Mouse (Mus musculus): ENCODE results near the gene Uxs1. TPM values are rescaled to one million over a fixed set of nuclear protein-coding genes. Genes with fewer than 3 reads are reported as not detected.
A peak's percentile ranks its signal among the peaks of the same experiment; 100 is the strongest.

Gene Uxs1
- total RNA-seq (2022) = 10 to 100 TPM; 41.5 to 47.7 (median 43.2) TPM

DNA sequence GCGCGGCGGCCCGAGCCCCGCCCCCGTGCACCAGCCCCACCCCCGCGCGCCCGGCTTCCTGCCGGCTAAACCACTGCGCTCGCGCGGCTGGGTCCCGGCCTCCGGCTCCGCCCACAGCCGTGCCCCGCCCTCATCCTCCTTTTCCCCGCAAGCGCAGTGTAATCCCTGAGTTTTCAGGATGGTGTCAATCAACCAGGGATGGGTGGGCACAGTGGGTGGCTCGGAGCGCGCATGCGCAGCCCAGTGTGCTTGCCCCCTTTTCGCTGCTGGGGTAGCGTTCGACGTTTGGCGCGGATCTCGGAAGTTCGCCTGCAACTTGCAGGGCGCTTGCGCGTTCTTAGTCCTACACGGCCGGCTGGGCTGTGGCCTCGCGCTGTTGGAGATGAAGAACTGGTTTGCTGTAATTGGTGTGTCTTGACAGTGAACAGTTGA, at the start of gene Uxs1:
Uxs1 (minus strand) TSS at position 38 of the 432 bp plus-strand sequence.
- DNase-seq (ENCODE audit: low spot score in 2 of 2) = peak; percentile 98 to 99

DNA sequence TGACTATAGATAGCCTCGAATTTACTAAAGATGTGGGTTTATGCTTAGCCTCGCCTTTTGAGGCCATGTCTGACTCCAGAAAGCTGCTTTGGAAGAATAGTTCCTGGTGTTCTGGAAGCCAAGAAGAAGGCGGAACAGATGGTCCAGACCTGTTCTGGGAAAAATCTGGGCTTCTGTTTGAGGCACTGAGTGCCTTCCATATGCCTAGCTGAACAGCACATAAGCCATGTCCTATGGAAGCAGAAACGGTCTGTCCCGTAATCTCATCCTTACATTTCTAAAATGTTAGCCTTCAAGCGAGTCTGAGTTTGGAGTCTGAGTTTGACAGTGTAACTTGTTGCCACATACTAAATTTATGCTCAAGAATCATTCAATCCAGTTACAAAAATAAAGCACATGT, 49.6 kb upstream of the Uxs1 start:
- DNase-seq (ENCODE audit: low spot score in 2 of 2) = peak; percentile 56 to 66

DNA sequence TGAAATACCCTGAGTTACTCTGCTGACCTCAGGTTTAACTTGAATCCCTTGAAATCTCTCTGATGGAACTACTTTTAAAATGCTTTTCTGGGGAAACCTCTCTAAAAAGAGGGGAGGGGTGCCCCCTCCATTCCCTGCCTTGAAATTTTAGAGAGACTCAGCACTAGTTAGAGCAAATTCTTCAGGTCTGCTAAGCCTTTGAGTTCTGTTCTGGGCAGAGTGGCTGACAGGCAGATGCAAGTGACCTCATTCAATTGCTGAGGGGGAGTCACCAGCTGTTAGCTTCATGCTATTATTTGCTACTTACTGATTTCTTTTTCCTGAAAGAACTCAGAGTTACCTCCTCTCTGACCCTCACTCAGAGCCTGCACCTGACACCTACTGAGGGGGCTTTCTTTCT, 43.5 kb upstream of the Uxs1 start:
- DNase-seq (ENCODE audit: low spot score in 2 of 2) = no peak

DNA sequence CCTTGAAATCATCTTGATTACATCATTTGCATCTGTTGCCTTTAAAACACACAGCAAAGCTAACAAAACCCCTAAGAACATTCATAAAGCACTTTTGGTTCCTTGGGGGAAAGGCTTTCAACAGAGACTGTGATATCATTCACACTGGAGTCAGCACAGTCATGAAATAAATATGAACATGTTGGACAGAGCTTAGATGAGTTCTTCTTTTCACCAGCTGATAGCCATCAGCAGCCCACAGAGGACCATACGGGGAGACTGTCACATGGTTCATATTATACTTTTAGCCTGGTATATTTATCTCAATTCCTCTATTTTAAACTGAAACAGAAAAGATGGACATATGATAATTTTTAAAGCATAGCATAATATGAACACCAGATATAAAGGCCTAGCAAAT, 40.9 kb upstream of the Uxs1 start:
- DNase-seq (ENCODE audit: low spot score in 2 of 2) = no peak

DNA sequence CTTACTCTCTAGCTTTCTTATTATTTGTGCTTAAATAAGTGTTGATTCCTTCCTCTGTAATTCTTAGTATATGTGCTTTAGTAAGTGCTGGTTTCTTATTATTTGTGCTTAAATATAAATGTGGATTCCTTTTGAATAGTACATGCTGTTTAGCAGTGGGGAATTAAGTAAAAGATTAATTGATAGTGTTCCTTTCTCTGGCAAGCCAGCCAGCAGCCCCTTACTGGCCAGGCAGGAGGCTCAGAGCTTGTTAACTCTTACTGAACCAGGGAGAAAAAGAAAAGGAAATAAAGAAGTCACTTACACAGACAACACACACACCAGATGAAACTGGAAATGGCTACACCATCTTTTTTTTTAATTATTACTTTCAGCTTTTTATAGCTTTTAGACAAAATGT, 37.2 kb upstream of the Uxs1 start:
- DNase-seq (ENCODE audit: low spot score in 2 of 2) = no peak

DNA sequence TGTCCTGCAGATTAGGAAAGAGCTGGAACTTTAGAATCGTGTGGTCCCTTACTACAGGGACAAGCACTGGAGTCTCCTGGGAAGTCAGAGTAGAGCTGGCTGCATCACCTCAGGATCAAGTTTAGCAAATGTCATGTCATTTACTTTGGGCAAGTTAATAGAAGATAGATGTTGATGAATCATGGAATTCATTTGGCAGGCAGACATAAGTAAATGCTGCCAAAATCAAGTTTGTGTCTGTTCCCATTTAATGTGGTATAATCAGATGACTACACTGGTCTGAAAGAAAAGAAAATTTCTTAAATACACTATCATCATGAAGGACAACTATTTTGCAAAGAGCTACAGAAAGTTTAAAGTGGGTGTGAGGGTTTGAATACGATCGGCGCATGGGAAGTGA, 35.0 kb upstream of the Uxs1 start:
- DNase-seq (ENCODE audit: low spot score in 2 of 2) = peak; percentile 9 to 18

DNA sequence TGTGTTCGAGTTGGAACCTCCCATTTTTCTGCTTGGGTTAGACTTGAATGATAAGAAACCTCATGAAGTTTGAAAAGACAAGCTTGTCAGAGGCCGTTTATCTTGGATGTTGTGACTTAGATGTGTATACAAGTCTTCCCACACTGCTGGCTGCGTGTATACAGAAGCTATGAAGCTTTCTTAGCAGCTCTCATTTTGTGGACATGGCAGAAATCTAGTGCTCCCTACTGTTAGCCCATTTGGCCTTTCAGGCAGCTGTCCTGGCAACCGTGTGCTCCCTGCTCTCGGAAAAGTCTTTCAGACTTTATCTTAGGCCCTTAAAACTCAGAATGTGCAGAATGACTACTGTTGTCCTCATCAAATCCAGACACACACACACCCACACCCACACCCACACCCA, 31.4 kb upstream of the Uxs1 start:
- DNase-seq (ENCODE audit: low spot score in 2 of 2) = no peak

DNA sequence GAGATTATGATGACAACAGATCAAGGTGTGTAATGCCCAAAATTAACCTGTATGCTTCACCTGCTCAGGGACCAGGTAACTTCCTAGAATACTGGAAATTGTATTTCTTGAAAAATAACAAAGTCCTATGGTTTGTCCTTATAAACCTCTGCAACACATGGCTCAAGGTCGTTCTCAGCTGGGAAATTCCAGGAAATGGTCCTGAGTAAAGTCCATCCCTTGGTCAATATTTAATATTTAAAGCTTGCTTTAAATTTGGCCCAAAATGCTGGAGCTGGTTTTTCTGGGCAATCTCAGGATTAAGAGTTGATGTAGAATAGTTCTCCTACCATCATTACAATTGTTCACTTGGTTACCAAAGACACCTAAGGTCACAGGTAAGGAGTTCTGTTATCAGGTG, 30.1 kb upstream of the Uxs1 start:
- DNase-seq (ENCODE audit: low spot score in 2 of 2) = no peak

DNA sequence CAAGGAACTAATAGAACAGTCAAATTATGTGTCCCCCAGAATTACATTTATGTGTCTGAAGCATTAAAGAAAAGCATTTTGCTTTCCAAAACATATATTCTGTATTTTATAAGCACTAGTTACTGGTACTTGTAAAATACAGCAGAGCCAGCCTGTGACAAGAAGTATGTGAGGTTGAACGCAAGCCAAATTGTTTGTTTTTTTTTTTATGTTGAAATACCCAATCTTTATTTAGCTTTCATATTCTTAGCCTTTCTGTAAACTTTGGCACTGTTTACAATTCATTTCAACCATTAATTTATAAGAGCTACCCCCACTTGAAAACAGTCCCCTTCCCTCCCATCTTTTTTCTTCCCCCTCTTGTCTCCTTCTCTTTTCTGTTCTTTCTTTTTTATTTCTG, 28.0 kb upstream of the Uxs1 start:
- DNase-seq (ENCODE audit: low spot score in 2 of 2) = no peak

DNA sequence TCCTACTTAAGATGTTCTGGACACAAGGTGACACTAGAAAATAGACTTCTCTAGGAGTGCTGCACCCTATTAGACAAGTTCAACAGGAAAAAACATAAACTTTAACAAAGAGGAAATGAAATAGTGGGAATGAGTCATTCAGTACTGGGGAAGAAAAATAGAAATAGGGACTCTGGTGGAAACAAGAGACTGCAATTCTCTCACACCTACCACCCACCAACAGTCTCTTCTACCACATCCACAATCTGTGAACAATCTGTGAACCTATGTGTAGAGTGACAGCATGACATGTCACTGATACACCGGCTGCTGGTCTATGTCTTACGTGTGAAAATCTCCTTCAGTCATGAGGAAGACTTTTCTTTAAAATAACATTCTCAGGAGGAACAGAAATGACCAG, 15.8 kb upstream of the Uxs1 start:
- DNase-seq (ENCODE audit: low spot score in 2 of 2) = no peak

DNA sequence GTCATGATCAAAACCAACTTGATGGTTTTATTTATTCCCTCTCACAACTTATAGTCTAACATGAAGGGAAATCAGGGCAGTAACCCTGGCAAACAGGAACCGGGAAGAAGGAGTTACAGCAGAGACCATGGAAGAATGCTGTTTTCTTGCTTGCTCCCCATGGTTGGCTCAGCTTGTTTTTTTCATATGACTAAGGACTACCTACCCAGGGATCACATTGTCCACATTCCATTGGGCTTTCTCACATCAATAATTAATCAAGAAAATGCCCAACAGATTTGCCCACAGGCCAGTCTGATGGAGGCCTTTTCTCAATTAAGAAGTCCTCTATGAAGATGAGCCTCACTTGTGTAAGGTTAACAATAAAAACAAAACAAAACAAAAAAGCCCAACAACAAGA, 9.6 kb upstream of the Uxs1 start:
- DNase-seq (ENCODE audit: low spot score in 2 of 2) = no peak

DNA sequence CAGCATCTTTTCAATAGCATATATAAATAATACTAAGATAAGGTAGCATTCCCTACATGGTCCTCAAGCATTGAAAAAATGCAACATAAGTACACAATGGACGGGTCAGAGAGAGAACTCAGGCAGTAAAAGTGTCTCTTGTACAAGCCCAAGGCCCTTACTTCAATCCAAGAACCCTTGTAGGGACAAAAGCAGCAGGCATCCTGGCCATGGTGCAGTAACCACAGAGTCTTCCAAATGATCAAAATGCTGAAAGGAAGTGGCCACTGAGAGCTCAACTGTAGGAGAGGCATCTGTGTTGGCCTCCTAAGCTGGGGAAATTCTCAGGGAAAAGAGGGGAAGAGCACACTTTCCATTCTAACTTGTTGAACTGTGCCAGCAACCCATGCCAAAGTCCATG, 2.5 kb upstream of the Uxs1 start:
- no peak for DNase-seq (ENCODE audit: low spot score in 2 of 2)

DNA sequence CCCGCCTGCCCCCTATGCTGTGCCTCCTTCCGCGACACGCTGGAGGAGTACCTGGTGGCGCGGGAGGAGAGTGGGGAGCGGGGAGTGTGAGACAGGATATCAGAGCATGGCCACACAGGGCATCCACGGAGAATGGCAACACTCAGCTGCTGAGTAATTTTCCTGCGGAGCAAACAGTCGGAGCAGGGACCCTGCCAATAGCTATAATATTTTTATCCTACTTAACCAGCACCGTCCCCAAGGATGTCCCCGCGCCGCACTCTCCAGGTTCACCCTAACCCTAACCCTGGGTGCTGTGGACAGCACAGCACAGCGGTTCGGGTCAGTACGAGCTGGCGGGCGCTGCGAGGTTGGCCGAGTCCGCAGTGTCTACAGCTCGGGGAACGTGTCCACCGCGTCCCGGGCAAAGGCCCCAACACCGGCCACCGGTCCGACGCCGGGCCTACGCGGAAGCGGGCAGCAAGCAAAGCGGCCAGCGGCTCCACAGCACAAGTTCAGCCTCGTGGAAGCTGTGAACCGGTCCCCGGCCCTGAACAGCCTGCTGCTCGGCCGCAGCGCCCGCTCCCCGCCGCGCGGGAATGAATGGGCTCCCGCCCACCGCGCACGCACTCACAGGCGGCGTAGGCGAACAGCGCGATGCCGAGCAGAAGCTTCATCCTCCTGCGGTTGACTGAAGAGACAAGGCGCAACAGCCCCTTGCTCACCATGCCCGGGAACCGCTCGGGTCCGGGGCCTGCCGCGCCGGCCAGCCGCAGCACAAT, 418 bp downstream of the Uxs1 start:
- no peak for DNase-seq (ENCODE audit: low spot score in 2 of 2)

DNA sequence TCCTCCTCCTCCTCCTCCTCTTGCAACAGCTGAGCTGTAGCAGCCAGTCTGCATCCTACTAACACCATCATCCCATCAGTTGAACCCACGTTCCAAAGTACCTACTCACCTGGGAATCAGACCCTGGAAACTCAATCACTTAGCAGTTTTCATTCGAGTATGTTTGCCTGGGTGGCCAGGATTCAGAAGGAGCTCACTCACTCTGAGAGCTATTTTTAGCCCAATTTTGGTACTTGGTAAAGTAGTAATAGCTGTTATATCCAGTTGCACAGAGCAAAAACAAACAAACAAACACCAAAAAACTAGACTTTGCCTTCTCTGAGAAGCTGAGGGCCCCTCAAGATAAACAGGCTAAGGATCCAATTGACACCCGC, 985 bp downstream of the Uxs1 start:
- DNase-seq (ENCODE audit: low spot score in 2 of 2) = no peak

DNA sequence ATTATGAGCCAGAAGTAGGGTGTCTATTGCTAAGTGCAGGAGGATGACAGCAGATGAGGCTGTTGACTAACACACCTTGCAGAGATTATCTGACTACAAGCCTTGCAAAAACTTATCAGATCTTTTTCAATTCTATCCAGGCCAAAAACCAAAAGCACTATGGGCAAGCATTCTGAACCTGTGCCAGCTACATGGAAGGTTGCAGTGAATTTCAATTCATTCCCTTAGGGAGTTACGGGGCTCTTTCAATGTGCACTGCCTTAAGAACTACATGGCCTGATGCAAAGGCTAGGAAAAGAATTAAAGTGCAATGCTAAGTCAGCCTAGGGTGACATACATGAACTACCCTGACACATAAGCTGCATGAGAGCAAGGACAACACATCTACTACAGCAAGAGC, 4.2 kb downstream of the Uxs1 start:
- no peak for DNase-seq (ENCODE audit: low spot score in 2 of 2)

DNA sequence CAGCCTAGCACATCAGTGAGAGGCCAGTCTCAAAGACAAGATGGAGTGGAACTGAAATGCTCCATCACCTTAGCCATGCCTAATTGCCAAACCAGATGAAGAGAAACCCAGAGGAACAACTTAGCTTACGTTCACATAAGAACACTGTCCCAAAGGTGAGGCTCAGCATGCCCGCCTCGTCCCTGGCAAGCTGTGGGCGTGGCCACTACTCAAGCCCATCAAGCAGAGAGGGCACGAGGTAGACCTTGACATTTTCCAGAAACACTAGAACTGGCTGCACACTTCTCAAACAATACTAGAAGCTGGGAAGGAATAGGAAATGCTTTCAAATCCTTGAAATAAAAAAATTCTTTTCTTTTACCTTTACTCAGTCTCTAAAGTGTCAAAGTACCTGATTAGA, 5.0 kb downstream of the Uxs1 start:
- DNase-seq (ENCODE audit: low spot score in 2 of 2) = no peak

DNA sequence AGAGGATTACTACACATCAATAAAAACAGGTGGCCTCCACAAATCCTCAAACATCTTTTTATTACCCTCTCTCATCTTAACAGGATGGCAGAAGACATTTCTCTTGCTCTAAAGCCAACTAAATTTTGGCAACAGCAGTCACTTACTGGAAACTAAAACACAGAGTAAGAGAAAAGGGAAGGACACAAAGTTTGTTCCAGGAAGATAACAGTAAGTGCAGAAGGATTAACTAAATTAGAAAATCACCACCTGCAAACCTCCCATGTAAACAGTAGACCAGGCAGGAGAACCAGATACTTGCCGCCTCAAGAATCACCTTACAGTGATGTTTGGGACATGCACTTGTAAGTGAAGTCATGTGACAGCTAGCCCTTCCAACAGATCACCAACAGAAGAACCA, 5.8 kb downstream of the Uxs1 start:
- DNase-seq (ENCODE audit: low spot score in 2 of 2) = no peak

DNA sequence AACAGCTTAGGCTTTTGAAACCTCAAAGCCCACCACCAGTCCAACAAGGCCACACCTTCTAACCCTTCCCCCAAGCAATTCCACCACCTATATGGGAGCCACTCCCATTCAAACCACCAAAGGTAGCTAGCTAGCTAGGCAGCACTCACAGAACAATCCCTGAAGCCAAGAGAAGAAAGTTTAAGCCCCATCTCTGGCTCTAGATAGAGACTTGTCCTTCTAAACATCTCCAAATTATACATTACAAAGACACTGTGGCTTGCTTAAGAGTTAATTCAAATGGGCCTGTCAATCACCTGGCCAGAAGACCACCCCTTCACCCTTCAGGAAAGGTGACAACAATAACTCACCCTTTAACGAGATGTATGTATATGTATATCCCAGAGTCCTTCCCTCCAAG, 7.0 kb downstream of the Uxs1 start:
- DNase-seq (ENCODE audit: low spot score in 2 of 2) = no peak

DNA sequence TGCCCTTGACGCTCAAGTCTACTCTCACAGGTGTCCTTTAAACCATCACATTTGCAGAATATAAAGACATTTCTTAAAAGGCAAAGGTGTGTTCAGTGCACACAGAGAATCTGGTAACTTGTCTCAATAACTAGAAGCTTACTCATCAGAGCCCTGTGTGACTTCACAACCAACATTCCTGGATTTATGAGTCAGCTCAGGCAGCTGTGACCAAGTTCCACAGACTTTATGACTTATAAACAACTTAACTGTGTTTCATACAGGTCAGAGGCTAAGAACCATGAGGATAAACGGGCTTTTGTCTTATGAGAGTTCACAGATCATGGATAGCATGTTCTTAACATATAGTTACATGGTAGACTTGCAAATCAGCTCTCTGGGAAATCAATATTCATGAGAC, 8.5 kb downstream of the Uxs1 start:
- no peak for DNase-seq (ENCODE audit: low spot score in 2 of 2)

DNA sequence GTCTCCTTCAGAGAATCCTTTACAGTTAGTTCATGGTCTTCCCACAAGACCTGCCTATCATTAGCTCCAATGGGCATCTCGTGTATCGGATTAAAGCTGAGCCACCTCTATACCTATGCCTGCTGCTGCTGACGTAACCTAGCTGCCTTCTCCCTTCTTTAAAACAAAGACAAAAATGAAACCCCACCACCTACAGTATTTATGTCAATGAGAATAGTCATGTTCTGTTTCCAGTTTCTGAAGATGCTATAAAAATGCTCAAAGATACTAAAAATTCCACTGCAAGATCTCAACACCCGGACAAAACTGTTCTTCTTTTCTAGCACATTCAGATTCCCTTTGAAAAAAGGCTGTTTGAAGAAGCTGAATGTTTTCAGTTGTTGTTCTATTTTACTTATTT, 9.2 kb downstream of the Uxs1 start:
- no peak for DNase-seq (ENCODE audit: low spot score in 2 of 2)

DNA sequence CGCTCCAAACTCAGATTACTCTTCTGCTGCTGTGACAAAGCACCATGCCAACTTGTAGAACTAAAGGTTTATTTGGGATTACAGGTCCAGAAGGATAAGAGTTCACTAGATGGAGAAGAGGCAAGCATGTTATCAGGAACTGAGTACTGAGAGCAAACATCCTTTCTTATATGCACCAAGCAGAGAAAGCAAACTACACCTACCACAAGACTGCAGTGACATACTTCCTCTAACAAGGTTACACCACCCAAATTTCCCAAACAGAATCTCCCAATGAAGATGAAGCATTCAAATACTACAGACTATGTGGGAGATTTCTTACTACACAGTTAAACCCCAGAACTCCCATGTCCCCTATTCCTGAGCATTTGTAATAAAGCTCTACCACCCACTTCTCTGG, 15.8 kb downstream of the Uxs1 start:
- no peak for DNase-seq (ENCODE audit: low spot score in 2 of 2)

DNA sequence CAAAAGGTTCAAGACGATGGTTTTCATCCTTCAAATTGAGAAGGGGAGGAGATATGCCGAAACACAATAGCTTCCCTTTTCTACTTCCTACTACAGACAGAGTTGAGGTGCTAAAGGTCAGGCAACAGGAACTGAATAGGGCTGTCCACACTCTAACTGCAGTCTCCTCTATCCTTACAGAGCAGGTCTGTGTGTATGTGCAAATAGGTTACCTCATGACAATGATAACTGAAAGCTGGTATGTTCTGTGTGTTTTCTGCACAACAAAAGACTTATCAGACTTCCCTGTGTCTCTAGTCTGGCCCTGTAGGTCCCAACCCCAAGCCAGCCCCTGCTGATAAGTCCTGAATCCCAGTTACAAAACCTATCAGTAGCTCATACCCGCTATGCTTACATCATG, 16.5 kb downstream of the Uxs1 start:
- DNase-seq (ENCODE audit: low spot score in 2 of 2) = no peak

DNA sequence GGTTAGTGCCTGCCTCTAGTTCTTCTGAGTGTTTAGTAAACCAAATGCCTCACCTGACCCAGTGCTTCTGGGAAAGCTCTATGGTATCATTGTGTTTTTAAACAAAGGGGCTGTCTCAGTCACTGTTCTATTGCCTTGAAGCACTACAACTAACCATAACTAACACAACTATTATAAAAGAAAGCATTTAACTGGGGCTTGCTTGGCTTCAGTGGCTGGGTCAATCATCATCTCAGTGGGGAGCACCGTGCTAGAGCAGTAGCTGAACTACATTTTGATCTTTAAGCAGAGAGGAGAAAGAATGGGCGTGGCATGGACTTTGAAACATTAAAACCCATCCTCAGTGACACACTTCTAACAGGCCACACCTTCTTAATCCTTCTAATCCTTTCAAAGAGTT, 18.2 kb downstream of the Uxs1 start:
- DNase-seq (ENCODE audit: low spot score in 2 of 2) = no peak

DNA sequence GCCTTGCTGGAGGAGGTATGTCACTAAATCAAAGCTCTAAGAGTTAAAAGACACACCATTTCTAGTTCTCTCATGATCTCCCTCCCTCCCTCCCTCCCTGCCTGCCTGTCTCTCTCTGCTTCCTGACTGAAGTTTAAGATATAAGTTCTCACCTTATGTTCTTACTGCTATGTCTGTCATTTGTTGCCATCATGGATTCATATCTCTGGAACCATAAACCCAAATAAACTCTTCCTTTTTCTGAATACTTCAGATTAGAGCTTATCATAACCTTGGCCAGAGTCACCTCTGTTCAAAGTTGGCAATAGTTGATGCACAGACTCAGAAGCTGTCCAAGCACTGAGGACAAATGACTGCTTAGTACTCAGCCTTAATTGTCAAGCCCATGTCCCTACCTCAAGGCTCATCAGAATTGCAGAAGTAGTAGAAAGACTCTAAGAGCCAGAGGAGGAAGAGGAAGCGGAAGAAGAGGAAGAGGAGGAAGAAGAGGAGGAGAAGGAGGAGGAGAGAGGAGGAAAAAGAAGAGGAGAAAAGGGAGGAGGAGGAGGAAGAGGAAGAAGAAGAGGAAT, 23.6 kb downstream of the Uxs1 start:
- DNase-seq (ENCODE audit: low spot score in 2 of 2) = no peak
